Mouse (Mus musculus) kidney, embryonic 14.5 days (tissue): ENCODE results near the gene Bricd5. TPM values are rescaled to one million over a fixed set of nuclear protein-coding genes. Genes with fewer than 3 reads are reported as not detected.

ENCODE experiments used
- polyA plus RNA-seq: library from polyadenylated mRNA; unstranded; fragments of >200 nt; fragmentation: Nextera tagmentation; extraction: Ambion mirVana; gene quantifications from 2 replicates; pipeline ENCODE4 v1.2.1, GENCODE M21; 2014

Gene Bricd5
- polyA plus RNA-seq, 1 experiment from 2014 or later: 1.6 TPM

Other genes with a start within 250 kb of the Bricd5 start
- gene Ccnf, start 222.4 kb upstream of the Bricd5 start, polyA plus RNA-seq: 43.9 and 66.6 TPM in 2 replicates
- gene Abca17, start 122.8 kb upstream of the Bricd5 start, polyA plus RNA-seq: not detected in 2 replicates
- 10.0 and 13.1 TPM in 2 replicates for gene Abca3, start 121.9 kb upstream of the Bricd5 start, polyA plus RNA-seq
- gene Rnps1, start 59.3 kb upstream of the Bricd5 start, polyA plus RNA-seq: 306 and 312 TPM in 2 replicates
- 114 and 120 TPM in 2 replicates for gene Eci1, start 47.2 kb upstream of the Bricd5 start, polyA plus RNA-seq
- gene Dnase1l2, start 30.8 kb upstream of the Bricd5 start, polyA plus RNA-seq: 2.5 and 2.8 TPM in 2 replicates
- gene E4f1, start 3.6 kb upstream of the Bricd5 start, polyA plus RNA-seq: 21.6 and 23.2 TPM in 2 replicates
- 54.1 and 65.0 TPM in 2 replicates for gene Pgp, start 3.5 kb upstream of the Bricd5 start, polyA plus RNA-seq
- 36.4 and 36.9 TPM in 2 replicates for gene Mlst8, start 5.2 kb downstream of the Bricd5 start, polyA plus RNA-seq
- 1.6 and 1.8 TPM in 2 replicates for gene Caskin1, start 14.7 kb downstream of the Bricd5 start, polyA plus RNA-seq
- gene Traf7, start 54.1 kb downstream of the Bricd5 start, polyA plus RNA-seq: 69.0 and 88.5 TPM in 2 replicates
- 2.7 and 2.8 TPM in 2 replicates for gene Rab26, start 60.3 kb downstream of the Bricd5 start, polyA plus RNA-seq
- 16.7 and 31.6 TPM in 2 replicates for gene Pkd1, start 76.0 kb downstream of the Bricd5 start, polyA plus RNA-seq
- gene Tsc2, start 158.7 kb downstream of the Bricd5 start, polyA plus RNA-seq: 48.3 and 55.4 TPM in 2 replicates
- gene Nthl1, start 158.8 kb downstream of the Bricd5 start, polyA plus RNA-seq: 14.2 and 17.0 TPM in 2 replicates
- 86.1 and 95.5 TPM in 2 replicates for gene Slc9a3r2, start 176.4 kb downstream of the Bricd5 start, polyA plus RNA-seq
- gene Npw, start 184.6 kb downstream of the Bricd5 start, polyA plus RNA-seq: 0.66 TPM in 1 of 2 replicates, not detected in the other
- gene Zfp598, start 195.8 kb downstream of the Bricd5 start, polyA plus RNA-seq: 25.3 and 34.4 TPM in 2 replicates
- 1.0 and 1.2 TPM in 2 replicates for gene Syngr3, start 216.1 kb downstream of the Bricd5 start, polyA plus RNA-seq
- 48.1 and 54.4 TPM in 2 replicates for gene Gfer, start 222.3 kb downstream of the Bricd5 start, polyA plus RNA-seq
- gene Noxo1, start 222.3 kb downstream of the Bricd5 start, polyA plus RNA-seq: 3.1 and 3.5 TPM in 2 replicates
- 64.8 and 105 TPM in 2 replicates for gene Tbl3, start 233.8 kb downstream of the Bricd5 start, polyA plus RNA-seq
- gene Rnf151, start 244.2 kb downstream of the Bricd5 start, polyA plus RNA-seq: 0.62 TPM in 1 of 2 replicates, not detected in the other
- 1,741 and 1,827 TPM in 2 replicates for gene Rps2, start 244.2 kb downstream of the Bricd5 start, polyA plus RNA-seq